Mouse (Mus musculus): ENCODE results near the gene Usp24. TPM values are rescaled to one million over a fixed set of nuclear protein-coding genes. Genes with fewer than 3 reads are reported as not detected.

Gene Usp24
- polyA plus RNA-seq (2015; fragmentation: Nextera tagmentation; extraction: Ambion mirVana): 5.8 and 6.5 TPM in 2 replicates

GRCm38 (mm10) chr4:106315921-106316350 lies at the start of gene Usp24:
Usp24 (plus strand) TSS chr4:106316213.
- H3K27me3 ChIP-seq: no peaks in the 10 kb centered on the region
- H3K4me1 ChIP-seq (replicated peaks): peaks cover 63% of the 10 kb centered on the region
- DNase-seq (peak; percentile 62), ATAC-seq (ENCODE audit: low read depth) (peak; percentile 87)
- no peaks in the 10 kb centered on the region for H3K9me3 ChIP-seq (replicated peaks)
- peak within 1 kb of the TSS; percentile 77 for H3K4me2 ChIP-seq
- peak within 1 kb of the TSS; percentile 89 for H3K27ac ChIP-seq
- peak within 1 kb of the TSS; percentile 98 for H3K9ac ChIP-seq
- no peaks in the 10 kb centered on the region for H3K36me3 ChIP-seq
- WGBS (ENCODE audit: insufficient replicate concordance): 0% methylated on average over 36 of the region's 60 CpGs
- peak within 1 kb of the TSS; percentile 91 for H3K4me3 ChIP-seq (replicated peaks)

- DNase-seq: no peak
Observed at GRCm38 (mm10) chr4:106276937-106277336, 39.1 kb upstream of the Usp24 start.

GRCm38 (mm10) chr4:106279177-106279576 lies 36.8 kb upstream of the Usp24 start:
- H3K4me2 ChIP-seq: no peak overlapping the region
- 24% methylated on average over 4 of the region's 4 CpGs for WGBS (ENCODE audit: insufficient replicate concordance)
- no peaks in the 10 kb centered on the region for H3K36me3 ChIP-seq
- no peak overlapping the region for H3K4me3 ChIP-seq (replicated peaks)
- DNase-seq (no peak), ATAC-seq (ENCODE audit: low read depth) (no peak)
- H3K27me3 ChIP-seq: no peaks in the 10 kb centered on the region; the same call in 1 of the 2 replicates
- no peaks in the 10 kb centered on the region for H3K9me3 ChIP-seq (replicated peaks)
- no peak overlapping the region for H3K27ac ChIP-seq
- no peak overlapping the region for H3K9ac ChIP-seq
- H3K4me1 ChIP-seq (replicated peaks): peaks cover 15% of the 10 kb centered on the region

More at GRCm38 (mm10) chr4:106276937-106277336, 39.1 kb upstream of the Usp24 start:
- Histone ChIP-seq H3K27me3 (no peaks in the 10 kb centered on the region; the same call in 1 of the 2 replicates), H3K36me3 (no peaks in the 10 kb centered on the region), H3K4me1 (replicated peaks) (peaks cover 10% of the 10 kb centered on the region), H3K27ac (no peak overlapping the region), H3K9ac (no peak overlapping the region), H3K4me2 (no peak overlapping the region), H3K9me3 (replicated peaks) (no peaks in the 10 kb centered on the region), H3K4me3 (replicated peaks) (no peak overlapping the region)
- 55% methylated on average over 2 of the region's 2 CpGs for whole genome bisulfite sequencing (ENCODE audit: insufficient replicate concordance)
- ATAC-seq (ENCODE audit: low read depth): no peak

GRCm38 (mm10) chr4:106281128-106281491 lies 34.9 kb upstream of the Usp24 start:
- no peaks in the 10 kb centered on the region for H3K36me3 ChIP-seq
- H3K27me3 ChIP-seq: no peaks in the 10 kb centered on the region; the same call in 1 of the 2 replicates
- 71% methylated on average over 2 of the region's 2 CpGs for WGBS (ENCODE audit: insufficient replicate concordance)
- H3K4me2 ChIP-seq: 0 out of 2 replicates have a peak overlapping the region, but pooled peaks have one; percentile 15
- no peak for ATAC-seq (ENCODE audit: low read depth)
- no peak overlapping the region for H3K9ac ChIP-seq
- peaks cover 15% of the 10 kb centered on the region for H3K4me1 ChIP-seq (replicated peaks)
- no peak overlapping the region for H3K27ac ChIP-seq
- H3K9me3 ChIP-seq (replicated peaks): no peaks in the 10 kb centered on the region
- DNase-seq: no peak
- no peak overlapping the region for H3K4me3 ChIP-seq (replicated peaks)

GRCm38 (mm10) chr4:106281492-106282122 lies 34.4 kb upstream of the Usp24 start:
- 0 out of 2 replicates have a peak overlapping the region, but pooled peaks have one; percentile 15 for H3K4me2 ChIP-seq
- peaks cover 15% of the 10 kb centered on the region for H3K4me1 ChIP-seq (replicated peaks)
- peak overlapping the region; percentile 5; the same call in 1 of the 2 replicates for H3K27ac ChIP-seq
- no peak overlapping the region for H3K4me3 ChIP-seq (replicated peaks)
- ATAC-seq (ENCODE audit: low read depth) (peak; percentile 69), DNase-seq (peak; percentile 9)
- H3K36me3 ChIP-seq: no peaks in the 10 kb centered on the region
- H3K9ac ChIP-seq: no peak overlapping the region
- H3K9me3 ChIP-seq (replicated peaks): no peaks in the 10 kb centered on the region
- H3K27me3 ChIP-seq: no peaks in the 10 kb centered on the region; the same call in 1 of the 2 replicates
- 61% methylated on average over 8 of the region's 8 CpGs for WGBS (ENCODE audit: insufficient replicate concordance)

GRCm38 (mm10) chr4:106282123-106282510 lies 33.9 kb upstream of the Usp24 start:
- H3K27ac ChIP-seq: peak overlapping the region; percentile 5; the same call in 1 of the 2 replicates
- peaks cover 19% of the 10 kb centered on the region for H3K4me1 ChIP-seq (replicated peaks)
- no peak overlapping the region for H3K4me3 ChIP-seq (replicated peaks)
- 73% methylated on average over 3 of the region's 3 CpGs for WGBS (ENCODE audit: insufficient replicate concordance)
- no peak overlapping the region for H3K9ac ChIP-seq
- H3K36me3 ChIP-seq: no peaks in the 10 kb centered on the region
- DNase-seq (no peak), ATAC-seq (ENCODE audit: low read depth) (no peak)
- H3K4me2 ChIP-seq: 0 out of 2 replicates have a peak overlapping the region, but pooled peaks have one; percentile 15
- H3K27me3 ChIP-seq: no peaks in the 10 kb centered on the region; the same call in 1 of the 2 replicates
- H3K9me3 ChIP-seq (replicated peaks): no peaks in the 10 kb centered on the region

- peaks cover 13% of the 10 kb centered on the region for H3K4me1 ChIP-seq (replicated peaks)
- H3K27ac ChIP-seq: no peak overlapping the region
- 46% methylated on average over 4 of the region's 4 CpGs for whole genome bisulfite sequencing (ENCODE audit: insufficient replicate concordance)
- no peak overlapping the region for H3K9ac ChIP-seq
- no peaks in the 10 kb centered on the region for H3K9me3 ChIP-seq (replicated peaks)
- no peak overlapping the region for H3K4me2 ChIP-seq
- no peak overlapping the region for H3K4me3 ChIP-seq (replicated peaks)
- DNase-seq (no peak), ATAC-seq (ENCODE audit: low read depth) (no peak)
- H3K27me3 ChIP-seq: no peaks in the 10 kb centered on the region
- no peaks in the 10 kb centered on the region for H3K36me3 ChIP-seq
Observed at GRCm38 (mm10) chr4:106286958-106287743, 28.9 kb upstream of the Usp24 start.

- DNase-seq (no peak), ATAC-seq (ENCODE audit: low read depth) (no peak)
- Histone ChIP-seq H3K36me3 (no peaks in the 10 kb centered on the region), H3K27ac (no peak overlapping the region), H3K4me3 (replicated peaks) (no peak overlapping the region), H3K9ac (no peak overlapping the region), H3K4me1 (replicated peaks) (peaks cover 19% of the 10 kb centered on the region), H3K4me2 (no peak overlapping the region), H3K27me3 (no peaks in the 10 kb centered on the region), H3K9me3 (replicated peaks) (no peaks in the 10 kb centered on the region)
- WGBS (ENCODE audit: insufficient replicate concordance): 60% methylated on average over 2 of the region's 2 CpGs
Observed at GRCm38 (mm10) chr4:106290201-106290600, 25.8 kb upstream of the Usp24 start.

GRCm38 (mm10) chr4:106292823-106293222 lies 23.2 kb upstream of the Usp24 start:
- Histone ChIP-seq H3K4me1 (replicated peaks) (peaks cover 30% of the 10 kb centered on the region), H3K36me3 (no peaks in the 10 kb centered on the region), H3K27ac (peak overlapping the region; percentile 39), H3K4me2 (no peak overlapping the region), H3K4me3 (replicated peaks) (no peak overlapping the region), H3K9ac (no peak overlapping the region), H3K27me3 (no peaks in the 10 kb centered on the region), H3K9me3 (replicated peaks) (no peaks in the 10 kb centered on the region)
- ATAC-seq (ENCODE audit: low read depth) (no peak), DNase-seq (no peak)
- 54% methylated on average over 4 of the region's 4 CpGs for WGBS (ENCODE audit: insufficient replicate concordance)

- H3K9me3 ChIP-seq (replicated peaks): no peaks in the 10 kb centered on the region
- H3K27me3 ChIP-seq: no peaks in the 10 kb centered on the region
- H3K4me2 ChIP-seq: no peak overlapping the region
- H3K4me1 ChIP-seq (replicated peaks): peaks cover 30% of the 10 kb centered on the region
- H3K4me3 ChIP-seq (replicated peaks): no peak overlapping the region
- DNase-seq (no peak), ATAC-seq (ENCODE audit: low read depth) (no peak)
- no peak overlapping the region for H3K9ac ChIP-seq
- peak overlapping the region; percentile 18; the same call in 1 of the 2 replicates for H3K27ac ChIP-seq
- 45% methylated on average over 6 of the region's 6 CpGs for WGBS (ENCODE audit: insufficient replicate concordance)
- H3K36me3 ChIP-seq: no peaks in the 10 kb centered on the region
Observed at GRCm38 (mm10) chr4:106293378-106294090, 22.5 kb upstream of the Usp24 start.

- WGBS (ENCODE audit: insufficient replicate concordance): 56% methylated on average over 4 of the region's 4 CpGs
- Histone ChIP-seq H3K27ac (no peak overlapping the region), H3K4me2 (no peak overlapping the region), H3K4me1 (replicated peaks) (peaks cover 26% of the 10 kb centered on the region), H3K4me3 (replicated peaks) (no peak overlapping the region), H3K27me3 (no peaks in the 10 kb centered on the region), H3K9ac (no peak overlapping the region), H3K36me3 (no peaks in the 10 kb centered on the region), H3K9me3 (replicated peaks) (no peaks in the 10 kb centered on the region)
- ATAC-seq (ENCODE audit: low read depth) (no peak), DNase-seq (no peak)
Observed at GRCm38 (mm10) chr4:106295696-106296095, 20.3 kb upstream of the Usp24 start.

Measured in liver, embryonic 13.5 days (tissue).